Mouse (Mus musculus) left cerebral cortex, adult 8-10 months (tissue): ENCODE results near the gene Phf21b. TPM values are rescaled to one million over a fixed set of nuclear protein-coding genes. Genes with fewer than 3 reads are reported as not detected.
"Not testable (repeated sequence)": the region's sequence is repeated elsewhere in the genome, so short reads cannot be mapped to it uniquely, and the experiment has no call there.

ENCODE experiments used
- DNase-seq, 2 experiments: peaks; one replicate each; pipeline ENCODE4 v3.0.0; 2022; ENCODE audit warnings: low spot score in 2 of 2
- total RNA-seq, 4 experiments: library from RNA; stranded (reverse); gene quantifications; 2 replicates each; pipeline ENCODE4 v1.2.4; 2022

Phf21b gene
- total RNA-seq: 10 to 100 TPM; 10.6 to 17.9 (median 14.5) TPM

DNA sequence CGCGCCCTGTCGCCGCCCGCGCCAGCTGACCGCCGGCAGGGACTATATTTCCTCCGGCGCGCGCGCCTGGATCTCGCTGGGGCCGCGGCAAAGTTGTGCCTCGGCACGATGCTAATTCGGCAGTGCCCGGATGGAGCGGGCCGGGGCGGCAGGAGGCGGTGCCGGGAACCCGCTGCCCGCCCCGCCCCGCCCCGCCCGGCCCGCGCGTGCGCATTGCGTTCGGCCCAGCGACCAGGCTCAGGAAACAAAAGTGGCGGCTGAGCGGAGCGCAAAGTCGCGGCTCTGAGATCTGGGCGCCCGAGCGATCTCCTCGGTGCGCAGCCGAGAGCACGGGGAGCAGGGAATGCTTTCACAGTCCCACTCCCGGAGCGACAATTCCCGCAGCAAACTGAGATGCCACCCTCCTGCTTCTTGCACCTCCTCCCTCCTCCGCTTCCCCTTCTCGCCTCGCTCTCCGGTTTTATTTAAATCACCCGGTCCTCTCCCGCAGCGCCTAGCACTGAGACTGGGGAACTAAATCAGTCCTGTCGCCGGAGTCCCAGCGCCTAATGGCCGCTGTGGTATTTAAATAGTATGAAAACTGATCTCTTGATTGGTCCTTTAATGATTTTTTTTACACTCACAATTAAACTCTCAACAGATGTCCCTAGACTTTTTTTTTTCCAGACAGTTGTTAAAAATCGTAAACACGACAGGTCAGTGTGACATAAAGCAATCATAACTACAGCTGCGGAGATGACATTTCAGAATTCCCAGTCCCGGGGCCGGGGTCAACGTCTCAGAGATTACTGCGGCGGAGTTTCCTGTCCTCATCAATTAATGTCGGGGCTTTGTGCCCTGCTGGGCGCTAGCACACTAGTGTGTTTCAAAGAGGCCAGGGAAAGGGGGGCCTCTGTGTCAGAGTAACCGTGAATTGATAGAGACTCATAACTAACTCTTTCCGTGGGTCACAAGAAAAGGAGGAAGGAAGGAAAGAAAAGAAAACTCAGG is at the start of gene Phf21b:
Gene Phf21b (minus strand): TSS at position 44 of the 990 bp plus-strand sequence.
- DNase-seq: peak; percentile 77 to 79

DNA sequence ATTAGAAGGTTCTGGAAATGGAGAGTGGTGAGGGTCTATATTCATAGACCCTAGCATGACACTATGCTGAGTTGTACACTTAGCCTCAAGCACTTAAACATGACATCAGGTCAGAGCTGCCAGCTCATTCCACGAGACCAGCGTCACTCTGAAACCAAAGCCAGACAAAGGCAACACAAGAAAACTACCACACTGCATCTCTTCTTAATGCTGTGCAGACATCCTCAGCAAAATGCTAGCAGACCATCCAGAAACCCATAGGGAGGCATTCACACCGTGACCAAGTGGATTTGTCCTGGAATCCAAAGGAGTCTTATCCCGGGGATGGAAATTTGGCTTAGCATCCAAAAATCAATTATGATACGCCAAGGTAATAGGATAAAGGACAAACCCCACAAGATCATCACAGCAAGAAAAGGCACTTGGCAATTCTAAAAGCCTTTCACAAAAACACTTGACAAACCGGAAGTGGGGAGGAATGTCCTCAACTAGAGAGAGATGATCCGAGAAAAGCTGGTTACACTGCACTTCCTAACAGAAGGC is 48.1 kb upstream of the Phf21b start:
- DNase-seq: no peak

DNA sequence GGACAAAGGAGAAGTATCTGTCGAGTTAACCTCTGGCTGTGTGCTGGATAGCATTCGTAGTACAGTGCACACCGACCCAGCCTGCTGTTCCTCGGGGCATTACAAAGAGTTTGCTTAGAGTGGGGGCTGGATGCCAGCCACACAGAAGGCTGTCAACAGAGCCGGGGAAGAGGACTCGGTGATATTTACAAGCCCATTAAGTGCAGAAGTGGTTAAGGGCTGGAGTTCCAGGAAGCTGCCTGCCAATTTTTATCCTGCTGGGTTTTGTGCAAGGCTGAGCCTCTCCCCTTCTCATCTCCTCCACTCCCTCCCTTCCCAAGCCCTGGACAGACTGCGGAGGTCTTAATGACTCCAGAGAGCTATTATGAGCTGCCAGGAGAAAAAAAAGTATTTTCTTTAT is 42.2 kb upstream of the Phf21b start:
- no peak for DNase-seq

DNA sequence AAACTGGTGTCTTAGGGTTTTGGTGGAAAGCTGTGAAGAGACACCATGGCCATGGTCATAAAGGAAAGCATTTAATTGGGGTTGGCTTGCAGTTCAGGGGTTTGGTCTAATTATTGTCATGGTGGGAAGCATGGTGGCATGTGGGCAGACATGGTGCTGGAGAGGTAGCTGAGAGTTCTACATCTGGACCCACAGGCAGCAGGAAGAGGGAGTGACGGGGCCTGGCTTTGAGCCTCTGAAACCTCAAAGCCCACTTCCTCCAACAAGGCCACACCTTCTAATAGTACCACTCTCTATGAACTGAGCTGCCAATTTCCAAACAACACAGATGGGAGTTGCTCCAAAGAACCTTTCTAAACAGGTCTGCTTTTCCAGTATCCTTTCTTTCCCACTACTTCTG is 40.8 kb upstream of the Phf21b start:
- DNase-seq: no peak

DNA sequence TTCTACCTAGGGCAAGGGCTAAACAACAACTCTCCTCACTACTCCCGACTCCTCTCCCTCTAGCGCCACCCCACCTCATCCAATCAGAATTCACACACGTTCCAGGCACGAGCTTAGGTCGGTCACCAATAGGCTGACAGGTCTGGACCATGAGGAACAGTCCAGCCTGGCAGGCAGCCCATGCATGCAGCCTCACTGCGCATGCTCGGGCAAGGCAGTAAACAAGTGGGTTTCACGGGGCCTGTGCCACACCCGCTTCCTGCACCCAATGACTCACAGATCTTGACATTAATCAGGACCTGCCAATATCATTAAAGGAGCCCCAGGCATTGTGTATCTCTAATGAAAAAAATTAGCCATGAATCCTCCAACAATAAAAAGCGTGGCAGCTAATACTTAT is 40.4 kb upstream of the Phf21b start:
- not testable (repeated sequence) for DNase-seq

DNA sequence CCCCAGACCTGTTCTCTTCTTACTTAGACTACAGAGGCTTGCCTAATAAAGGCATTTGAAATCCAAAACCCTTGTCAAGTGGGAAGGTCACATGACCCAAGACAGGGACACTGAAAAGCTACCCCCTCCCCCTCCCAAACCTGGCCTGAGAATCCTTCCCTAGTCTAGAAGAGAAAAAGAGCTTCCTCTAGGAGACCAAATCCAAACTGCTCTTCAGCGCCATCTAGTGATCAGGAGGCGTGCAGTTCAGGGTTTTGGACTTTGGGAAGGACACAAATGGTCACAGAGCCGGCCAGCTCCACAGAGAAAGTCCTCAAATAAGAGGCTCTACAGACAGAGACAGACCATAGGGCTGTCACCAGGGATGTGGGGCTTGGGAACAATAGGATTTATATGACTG is 35.8 kb upstream of the Phf21b start:
- DNase-seq: peak; percentile 31 to 40

DNA sequence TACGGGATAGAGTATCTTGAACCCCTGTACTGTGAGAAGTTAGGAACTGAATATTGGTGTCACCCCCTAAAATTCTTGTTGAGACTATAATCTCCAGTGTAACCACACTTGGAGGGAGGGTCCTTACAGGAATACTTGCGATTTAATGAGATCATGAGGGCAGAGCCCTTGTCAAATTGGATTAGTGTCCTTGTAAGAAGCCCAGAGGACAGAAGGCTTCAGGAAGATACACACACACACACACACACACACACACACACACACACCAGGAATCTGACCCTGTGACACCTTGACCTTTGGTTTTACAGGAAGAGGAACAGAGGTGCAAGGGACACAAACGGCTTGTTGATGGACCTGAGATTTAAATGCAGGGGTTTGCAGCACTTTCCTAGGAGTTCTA is 35.4 kb upstream of the Phf21b start:
- DNase-seq: no peak

DNA sequence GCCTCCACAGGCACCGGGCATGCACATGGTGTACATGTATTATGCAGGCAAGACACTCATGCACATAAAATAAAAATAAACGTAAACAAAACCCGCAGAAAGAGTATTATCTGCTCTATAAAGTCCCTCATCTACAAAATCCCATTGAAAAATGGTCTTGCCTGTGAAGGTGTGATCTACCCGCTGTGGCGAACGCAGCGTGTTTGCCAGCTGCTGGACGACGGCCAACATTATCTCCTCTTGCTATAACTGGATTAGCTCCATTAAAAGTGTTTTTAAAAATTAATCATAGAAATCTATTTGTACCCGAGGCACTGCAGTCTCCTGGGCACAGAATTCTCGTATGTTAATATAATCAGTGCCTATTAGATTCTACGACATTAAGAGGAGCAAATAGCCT is 32.2 kb upstream of the Phf21b start:
- DNase-seq: no peak

DNA sequence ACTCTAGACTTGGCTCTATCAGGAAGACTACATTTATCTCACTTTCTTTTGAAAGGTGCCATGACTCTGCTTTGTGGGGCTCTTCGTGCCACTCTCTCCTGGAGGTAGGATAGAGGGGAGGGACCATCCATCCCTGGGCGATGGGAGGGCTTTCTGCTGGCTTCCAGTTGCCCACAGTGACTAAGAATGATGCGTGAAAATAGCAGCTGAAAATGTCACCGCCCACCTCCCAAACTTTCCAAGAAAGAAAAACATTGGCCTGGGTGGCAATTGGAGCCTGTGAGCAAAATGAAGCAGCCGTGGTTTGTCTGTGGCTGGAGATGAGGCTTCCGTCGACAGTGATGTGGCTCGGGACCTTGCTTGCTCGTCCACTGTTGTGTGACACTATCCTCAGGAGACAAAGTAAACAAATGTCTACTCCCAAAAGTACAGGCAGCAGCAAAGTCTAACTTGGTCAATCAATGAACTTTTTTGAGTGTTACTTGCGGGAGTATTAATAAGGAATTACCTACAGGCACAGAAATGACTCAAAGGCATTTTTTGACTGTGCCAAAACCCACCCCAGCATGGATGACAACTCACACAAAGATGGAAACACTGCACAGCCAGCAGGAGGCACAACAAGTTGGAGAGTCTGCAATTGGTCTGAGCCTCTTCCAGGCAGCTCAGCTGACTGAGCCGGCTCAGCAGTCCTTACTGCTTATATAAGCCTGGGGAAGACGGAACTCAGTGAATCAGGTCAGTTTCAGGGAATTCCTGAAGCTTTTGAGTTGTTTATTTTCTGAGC is 21.4 kb upstream of the Phf21b start:
- peak in 1 of 2 experiments; percentile 78 for DNase-seq

DNA sequence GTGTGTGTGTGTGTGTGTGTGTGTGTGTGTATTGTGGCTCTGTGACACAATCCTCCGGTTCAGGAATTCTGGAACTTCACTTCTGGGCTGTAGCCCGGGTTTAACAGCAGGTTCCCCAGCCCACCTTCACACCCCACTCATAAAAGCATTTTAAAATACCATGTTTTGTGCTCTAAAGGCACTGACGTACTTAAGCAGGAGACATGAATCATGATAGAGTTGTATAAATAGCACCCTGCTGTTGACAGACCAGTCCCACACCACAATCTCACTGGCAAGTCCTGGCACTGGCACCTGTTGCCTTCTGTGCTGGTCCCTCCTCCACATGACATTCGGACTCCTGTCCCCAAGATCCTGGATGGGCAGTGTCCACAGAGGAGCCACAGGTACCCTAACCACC is 18.0 kb upstream of the Phf21b start:
- peak in 1 of 2 experiments; percentile 84 for DNase-seq

DNA sequence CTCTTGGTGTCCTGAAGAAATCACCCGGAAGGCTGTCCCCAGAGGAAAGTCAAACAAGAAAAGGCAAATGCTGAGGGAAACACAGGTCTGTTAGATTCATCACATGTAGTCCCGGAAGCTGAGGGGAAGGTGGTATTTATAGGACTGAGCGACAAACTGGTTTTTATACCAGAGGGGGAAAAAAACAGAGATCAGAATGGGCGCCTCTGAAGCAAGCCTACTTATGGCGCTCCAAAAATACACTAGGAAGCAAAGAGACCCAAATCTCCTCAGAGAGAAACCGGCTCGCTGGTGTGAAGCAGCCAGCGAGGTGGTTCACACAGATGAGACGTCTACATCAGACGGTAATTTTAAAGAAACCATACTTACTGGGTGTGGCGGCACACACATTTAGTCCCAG is 17.2 kb upstream of the Phf21b start:
- no peak for DNase-seq

DNA sequence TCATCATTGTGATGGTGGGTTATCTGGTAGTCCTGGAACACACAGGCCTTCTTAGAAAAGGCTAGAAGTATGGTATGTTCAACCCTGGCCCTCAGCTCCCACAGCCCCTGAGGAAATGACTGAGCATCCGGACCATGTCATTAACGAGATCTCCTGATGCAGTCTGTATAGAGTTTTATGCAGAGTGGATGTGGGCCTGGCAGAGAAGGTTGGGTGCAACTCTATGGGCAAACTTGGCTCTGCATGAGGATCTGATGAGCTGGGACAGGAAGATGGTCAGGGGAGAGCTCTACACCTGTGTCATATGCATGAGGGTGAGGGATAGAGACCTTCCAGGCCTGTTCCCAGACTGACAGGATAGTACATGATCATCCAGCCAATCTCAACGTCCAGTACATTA is 16.0 kb upstream of the Phf21b start:
- no peak for DNase-seq

DNA sequence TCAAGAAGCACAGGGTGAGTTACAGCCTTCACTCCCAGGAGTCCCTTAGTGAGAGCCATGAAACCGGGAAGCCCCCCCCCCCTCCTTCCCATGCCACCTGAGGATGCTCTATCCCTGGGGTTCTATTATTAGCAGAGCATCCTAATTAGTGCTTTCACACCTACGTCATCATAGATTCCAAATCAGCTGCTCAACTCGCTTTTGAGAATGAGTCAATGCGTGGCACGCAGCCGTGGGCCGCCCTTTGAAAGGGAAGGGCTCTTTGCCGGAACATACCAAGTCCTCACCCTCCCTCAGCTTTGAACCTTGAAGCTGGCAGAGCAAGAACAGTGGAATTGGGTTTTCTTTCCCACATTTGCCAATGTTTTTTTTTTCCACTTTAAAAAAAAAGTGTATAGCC is 6.1 kb upstream of the Phf21b start:
- peak in 1 of 2 experiments; percentile 55 for DNase-seq

DNA sequence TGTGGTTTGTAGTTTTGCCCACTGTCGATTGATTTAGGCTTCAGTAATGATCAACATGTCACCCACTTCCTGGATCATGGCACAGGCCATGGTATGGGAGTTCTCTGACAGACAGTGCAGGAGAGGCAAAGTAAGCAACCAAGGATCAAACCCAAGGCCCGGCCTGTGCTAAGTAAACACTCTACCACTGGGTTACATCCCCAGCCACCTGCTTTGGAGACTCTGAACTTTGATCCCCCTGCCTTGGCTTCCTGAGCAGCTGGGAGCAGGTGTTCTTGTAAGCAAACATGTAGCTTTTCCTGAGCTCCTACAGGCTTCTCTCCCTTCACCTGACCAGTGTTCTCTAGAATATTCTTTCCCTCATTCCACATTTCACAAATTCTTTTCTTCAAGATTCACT is 1.8 kb upstream of the Phf21b start:
- DNase-seq: no peak

DNA sequence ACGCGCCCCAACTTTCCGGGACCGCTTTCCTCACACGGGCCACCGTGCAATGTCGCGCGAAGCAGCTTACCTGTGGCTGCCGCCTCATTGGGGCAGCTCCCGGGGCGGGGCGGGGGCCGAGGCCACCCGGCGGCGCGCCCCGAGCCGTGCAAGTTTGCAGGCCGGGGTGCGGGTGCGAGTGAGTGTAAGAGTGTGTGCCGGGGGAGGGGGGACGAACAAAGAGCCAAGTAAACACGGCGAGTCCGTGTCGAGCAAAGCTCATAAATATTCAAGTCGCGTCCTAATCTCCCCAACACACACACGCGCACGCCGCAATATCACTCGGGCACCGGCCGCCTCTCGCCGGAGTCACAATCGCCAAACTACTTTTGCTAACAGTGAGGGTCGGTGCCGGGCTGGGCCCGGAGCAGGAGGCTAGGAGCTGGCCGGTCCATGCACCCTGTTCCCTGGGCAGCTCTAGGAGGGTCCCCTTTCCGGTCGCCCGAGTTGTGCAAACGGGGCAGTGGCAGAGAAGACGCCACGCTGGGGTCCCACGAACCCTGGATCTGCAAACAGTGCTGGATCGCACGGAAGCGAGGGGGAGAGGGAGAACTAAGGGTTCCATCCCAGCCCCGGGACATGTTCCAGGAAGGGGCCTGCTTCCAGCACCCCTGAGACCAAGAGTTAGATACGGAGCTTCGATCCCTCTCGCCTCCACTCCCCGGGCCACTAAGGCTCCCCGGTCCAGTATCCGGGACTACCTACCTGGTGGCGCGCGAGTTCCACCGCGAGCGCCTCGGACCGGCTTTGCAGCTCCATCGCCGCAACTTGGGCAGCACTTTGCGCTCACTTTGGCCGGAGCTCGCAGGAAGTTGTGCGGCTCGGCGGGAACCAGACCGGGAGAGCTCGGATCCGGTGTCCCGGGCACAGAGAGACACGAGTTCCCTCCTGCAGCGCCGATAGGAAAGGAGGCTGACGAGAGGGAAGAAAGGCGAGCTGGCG is 638 bp downstream of the Phf21b start:
- DNase-seq: peak in 1 of 2 experiments; percentile 48

DNA sequence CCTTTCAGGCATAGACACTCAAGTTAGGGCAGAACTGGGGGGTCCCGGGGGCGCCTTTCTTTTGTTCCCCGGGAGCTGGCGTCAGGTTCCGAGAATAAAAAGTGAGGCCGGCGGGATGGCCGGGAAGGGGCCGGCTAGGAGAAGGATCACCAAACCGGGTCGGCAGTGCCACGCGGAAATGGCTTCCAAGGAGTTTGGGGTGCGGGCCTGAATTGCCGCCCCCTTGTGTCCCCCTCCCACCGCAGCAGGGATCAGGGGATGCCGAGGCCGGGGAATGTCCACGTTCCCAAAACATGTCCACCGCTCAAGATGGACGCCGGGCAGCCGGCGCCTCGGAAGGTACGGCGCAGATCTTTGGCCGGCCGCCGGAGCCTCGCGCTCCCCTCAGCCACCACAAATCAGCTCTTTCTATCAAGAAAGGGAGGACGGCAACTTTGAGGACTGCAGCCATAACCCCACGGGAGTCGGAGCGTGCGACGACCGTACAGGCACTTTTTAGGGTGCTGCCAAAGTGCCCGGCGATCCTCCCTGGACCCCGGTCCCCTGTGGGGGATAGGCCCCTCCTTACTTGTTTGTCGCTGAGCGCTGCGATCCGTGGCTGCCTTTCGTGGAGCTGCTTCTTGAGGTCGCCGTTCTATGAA is 1.6 kb downstream of the Phf21b start:
- no peak for DNase-seq

DNA sequence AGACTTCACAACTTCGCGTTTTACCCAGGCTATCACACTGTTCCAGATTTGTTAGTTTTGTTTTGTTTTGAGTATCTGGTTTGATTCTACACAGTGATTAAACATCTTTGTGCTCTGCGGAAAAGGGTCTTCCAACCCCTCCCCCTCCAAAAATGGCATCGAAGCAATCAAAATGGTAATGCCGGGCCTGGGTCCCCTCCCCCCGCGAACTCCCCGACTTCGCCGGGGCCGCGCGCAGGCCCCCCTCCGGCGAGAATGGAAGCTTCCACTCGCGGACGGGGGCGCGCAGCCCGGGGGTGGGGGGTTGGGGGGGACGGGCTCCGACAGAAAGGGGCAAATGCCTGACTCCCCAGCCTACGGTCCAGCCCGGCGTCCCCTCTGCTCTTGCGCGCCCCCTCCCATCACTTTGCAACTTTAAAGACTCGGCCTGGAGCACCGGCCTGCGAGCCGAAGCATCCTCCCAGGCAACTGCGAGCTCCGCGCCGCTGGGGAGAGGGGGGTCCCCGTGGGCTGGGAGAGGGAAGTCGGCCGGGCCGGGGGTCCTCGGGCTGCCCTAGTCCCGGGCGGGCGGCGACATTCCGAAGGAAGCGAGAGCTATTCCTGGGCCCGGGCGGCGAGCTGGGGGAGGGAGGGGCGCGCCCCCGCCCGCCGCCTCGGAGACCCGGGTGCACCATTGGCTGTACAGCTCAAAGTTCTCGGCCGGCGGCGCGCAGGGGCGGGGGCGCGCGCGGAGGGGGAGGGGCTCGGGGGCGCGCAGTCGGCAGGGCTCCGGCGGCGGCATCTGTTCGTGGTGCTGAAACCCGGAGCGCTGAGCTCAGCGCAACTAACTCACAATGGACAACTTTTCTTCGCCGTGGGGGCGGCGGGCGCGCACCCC is 2.4 kb downstream of the Phf21b start:
- peak; percentile 47 to 69 for DNase-seq

DNA sequence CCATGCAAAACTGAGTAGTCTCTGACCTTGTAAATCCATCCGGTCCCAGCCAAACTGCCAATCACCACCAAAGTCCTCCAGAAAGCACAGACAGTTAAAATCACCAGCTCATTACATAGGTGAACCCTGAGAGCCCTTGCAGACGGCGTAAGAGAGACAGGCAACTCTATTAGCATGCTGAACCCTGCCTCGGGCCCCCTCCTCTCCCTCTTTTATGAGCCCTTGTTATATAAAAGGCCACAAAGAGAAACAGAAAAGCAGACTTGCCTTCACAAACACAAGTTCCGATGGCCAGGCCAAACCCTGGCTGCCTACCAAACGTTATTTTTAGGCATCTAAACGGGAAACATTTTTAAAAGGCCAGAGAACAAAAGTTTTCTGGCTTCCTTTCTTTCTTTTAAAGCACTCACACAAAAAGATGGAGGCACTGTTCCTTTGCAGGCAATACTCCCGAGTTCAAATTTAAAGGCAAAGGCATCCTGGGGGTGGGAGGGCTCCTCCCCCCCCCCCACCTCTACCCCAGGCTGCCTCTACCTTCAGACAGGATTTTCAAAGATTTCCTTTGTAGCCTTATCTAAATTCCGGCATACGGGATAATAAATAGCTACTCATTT is 3.3 kb downstream of the Phf21b start:
- peak in 1 of 2 experiments; percentile 56 for DNase-seq

DNA sequence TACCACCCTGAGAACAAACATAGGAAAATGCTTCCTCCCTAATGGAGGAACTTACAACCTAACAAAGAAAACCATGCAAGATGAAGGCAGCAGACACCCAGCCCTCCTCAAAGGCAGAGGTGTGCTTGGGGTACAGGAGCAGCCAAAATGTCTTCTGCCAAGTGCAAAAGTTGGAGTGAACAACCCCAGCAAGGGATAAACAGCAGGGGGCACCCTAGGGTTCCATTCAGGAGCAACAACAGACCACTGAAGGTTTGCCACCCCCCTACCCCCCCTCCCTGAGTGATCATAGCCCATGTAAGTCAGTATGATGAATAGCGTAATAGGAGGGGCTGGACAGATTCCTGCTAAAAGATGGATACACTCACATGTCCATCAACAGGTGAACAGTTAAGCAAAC is 5.5 kb downstream of the Phf21b start:
- DNase-seq: no peak
